Mouse (Mus musculus) NIH3T3 (cell line): ENCODE data around the gene Ttc5.
"Not testable (repeated sequence)": the region's sequence is repeated elsewhere in the genome, so short reads cannot be mapped to it uniquely, and the experiment has no call there.

Experiments
- DNase-seq: peaks from one replicate; pipeline ENCODE4 v3.0.0-alpha.2; 2012; ENCODE audit warnings: low read depth

The Ttc5 gene

DNA sequence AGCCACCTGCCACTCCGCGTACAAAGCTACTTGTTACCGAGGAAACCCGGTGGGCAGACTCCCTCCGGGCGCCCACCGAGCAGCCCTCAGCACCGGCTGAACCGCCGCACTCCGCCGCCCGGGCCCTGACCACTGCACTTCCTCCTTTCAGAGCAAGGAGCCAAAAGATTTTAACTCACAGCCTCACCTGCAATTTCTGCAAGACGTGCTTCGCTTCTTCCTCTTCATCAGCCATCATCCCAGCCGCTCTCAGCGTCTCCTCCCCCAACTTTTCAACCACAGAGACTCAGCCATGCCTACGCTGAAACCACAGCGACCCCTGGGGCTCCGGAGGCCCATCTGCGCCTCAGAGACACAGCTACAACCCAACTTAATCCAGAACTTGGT lies at the start of gene Ttc5:
TSS of gene Ttc5 (minus strand) at position 269 of the 387 bp plus-strand sequence.
- DNase-seq: peak; percentile 93

- DNase-seq: peak; percentile 63
Observed at GRCm38 (mm10) chr14:50834435-50834834, 49.1 kb upstream of the Ttc5 start.

DNA sequence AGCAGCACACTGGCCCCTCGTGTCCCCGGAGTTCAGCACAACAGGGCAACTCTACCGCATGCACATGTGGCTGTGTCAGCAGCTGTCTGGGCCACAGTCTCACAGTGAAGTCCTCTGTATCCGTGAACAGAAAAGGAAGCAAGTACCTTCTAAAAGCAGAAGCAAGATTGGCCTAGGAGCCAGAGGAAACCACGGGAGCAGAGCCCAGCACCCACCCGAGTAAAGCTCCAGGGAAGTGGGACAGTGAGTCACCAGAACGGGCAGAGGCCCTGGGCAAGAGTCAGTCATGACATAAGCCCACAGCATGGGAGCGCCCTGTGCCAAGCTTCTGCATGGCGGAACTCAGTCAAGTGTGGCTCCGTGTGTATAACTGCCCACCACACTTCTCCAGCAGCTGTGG lies 48.6 kb upstream of the Ttc5 start:
- no peak for DNase-seq

GRCm38 (mm10) chr14:50829878-50830277 lies 44.6 kb upstream of the Ttc5 start:
- no peak for DNase-seq

DNA sequence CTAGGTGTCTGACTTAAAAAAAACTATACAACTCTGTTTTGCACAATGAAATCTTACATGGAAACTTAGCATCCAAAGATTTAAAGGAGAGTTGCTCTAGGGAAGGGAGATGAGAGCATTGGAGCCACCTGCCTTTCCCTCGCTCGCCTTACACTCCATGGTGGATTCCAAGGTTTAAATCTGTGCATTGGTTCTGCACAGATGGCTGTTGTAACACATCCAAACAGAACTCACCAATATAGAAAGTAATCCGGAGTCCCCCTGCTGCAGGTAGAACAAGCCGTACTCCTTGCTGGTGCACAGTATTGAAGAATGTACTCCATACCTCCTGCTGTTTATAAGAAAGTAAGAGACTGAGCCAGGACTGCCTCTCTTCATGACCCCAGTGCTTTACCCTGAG lies 41.3 kb upstream of the Ttc5 start:
- no peak for DNase-seq

- no peak for DNase-seq
Observed at GRCm38 (mm10) chr14:50824219-50824618, 38.9 kb upstream of the Ttc5 start.

DNA sequence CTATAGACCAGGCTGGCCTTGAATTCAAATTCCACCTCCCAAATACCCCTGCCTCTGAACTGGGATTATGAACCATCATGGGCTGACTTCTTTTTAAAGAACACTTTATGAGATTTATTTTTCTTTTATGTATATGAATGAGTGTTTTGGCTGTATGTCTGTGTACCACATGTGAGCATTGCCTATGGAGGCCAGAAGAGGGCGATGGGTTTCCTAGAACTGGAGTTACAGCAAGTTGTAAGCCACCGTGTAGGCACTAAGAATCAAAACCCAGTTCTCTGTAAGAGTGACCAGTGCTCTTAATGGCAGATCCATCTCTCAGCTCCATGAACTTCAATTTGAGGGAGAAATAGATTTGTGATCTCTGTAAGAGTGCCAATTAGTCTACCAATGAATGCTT lies 37.9 kb upstream of the Ttc5 start:
- peak; percentile 9 for DNase-seq

DNA sequence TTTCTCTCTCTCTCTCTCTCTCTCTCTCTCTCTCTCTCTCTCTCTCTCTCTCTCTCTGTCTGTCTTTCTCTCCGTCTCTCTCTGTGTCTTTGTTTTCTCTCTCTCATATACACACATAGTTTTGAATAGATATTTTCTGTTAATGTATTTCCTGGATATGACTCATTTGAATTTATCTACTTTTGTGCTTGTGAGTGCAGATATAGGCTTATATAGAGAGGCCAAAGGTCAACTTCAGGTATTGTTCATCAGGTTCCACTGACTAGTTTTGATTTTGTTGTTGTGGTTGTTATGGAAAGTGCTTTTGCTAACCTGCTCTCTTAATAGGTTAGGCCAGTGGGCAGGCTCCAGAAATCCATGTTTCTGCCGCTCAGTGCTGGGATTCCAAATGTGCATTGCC lies 27.7 kb upstream of the Ttc5 start:
- no peak for DNase-seq

DNA sequence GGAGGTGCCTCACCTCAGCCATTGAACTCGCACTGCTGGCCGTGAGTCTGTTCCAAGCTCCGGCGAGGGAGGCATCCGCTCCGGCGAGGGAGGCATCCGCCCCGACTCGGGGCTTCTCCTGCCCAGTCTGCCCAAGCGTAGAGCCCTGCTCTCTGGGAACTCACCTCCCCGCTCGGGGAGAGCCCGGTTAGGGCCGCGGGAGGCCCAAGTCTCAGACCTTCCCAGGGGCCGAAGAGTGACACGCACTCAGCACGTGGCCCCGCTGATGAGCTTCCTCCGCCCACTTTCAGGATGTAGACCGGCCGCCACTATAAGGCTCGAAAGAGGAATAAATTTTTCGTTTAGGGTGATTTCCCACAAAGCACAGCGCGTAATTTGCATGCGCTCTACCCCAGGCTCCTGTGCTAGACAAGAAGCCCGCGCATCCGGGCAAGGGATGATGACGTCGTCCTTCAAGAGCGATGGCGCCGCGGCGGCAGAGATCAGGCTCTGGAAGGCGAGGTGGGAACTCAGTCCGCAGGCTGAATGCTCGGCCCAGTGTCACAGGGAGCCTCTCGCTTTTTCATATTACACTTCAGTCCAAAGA lies 22.3 kb upstream of the Ttc5 start, which contains the start of the genes Ccnb1ip1 and Parp2:
TSS of gene Ccnb1ip1 (minus strand) at position 246 of the 586 bp plus-strand sequence.
TSS of gene Parp2 (plus strand) at position 355 of the 586 bp plus-strand sequence.
- peak; percentile 96 for DNase-seq

GRCm38 (mm10) chr14:50806469-50806868 lies 21.1 kb upstream of the Ttc5 start:
- DNase-seq: not testable (repeated sequence)

GRCm38 (mm10) chr14:50804683-50805082 lies 19.4 kb upstream of the Ttc5 start:
- DNase-seq: no peak

- peak; percentile 71 for DNase-seq
Observed at GRCm38 (mm10) chr14:50802843-50803562, 17.7 kb upstream of the Ttc5 start.

GRCm38 (mm10) chr14:50802441-50802840 lies 17.1 kb upstream of the Ttc5 start:
- no peak for DNase-seq

- DNase-seq: peak; percentile 75
Observed at GRCm38 (mm10) chr14:50799502-50800259, 14.4 kb upstream of the Ttc5 start.

- no peak for DNase-seq
Observed at GRCm38 (mm10) chr14:50798512-50798911, 13.2 kb upstream of the Ttc5 start.

GRCm38 (mm10) chr14:50796464-50796863 lies 11.1 kb upstream of the Ttc5 start:
- no peak for DNase-seq

DNA sequence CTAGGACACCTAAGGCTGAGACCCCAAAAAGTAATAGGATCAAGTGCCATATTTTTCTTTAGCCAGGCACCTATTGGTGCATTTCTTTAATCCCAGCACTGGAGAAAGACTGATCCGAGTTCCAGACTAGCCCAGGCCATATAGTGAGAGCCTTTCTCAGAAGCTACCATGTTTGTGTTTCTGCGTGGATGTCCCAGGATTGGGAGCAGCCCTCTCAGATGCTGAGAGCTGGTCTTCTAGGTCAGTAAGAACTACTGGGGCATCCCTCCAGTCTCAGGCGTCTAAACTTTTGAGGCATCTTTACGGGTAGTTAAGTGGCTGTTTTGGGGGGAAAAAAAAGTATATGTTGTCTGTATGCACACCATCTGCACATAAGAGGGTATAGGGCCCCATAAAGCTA lies 10.6 kb upstream of the Ttc5 start:
- no peak for DNase-seq

DNA sequence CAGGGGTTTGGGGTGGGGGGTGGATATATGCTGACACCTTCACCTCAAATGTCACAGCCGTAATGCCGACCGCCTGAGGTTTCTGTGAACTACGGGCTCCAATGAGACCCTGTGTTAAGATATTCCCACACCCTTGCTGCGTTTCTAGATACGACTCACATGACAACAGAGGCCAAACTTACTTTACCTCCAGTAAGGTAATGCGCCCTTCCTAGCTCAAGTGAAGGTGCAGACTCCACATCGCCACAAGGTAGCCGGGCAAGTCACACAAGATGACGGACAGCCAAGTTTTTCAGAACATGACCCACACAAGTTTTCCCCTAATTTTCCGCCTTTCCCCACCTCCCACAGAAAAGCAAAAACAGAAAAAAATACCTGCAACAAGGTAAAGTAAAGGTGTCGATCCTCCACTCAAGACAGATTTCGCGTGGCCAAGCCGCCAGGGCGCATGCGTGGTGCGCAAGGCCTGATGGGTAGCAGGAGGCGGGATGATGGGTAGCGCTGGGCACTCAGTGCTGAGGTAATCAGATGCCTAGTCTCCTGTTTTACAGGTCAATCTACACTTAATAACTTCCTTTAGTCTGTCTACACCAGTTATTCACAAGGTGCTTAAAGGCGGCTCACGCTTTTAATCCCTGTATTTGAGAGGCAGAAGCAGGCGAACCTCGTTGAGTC lies 10.1 kb upstream of the Ttc5 start:
- no peak for DNase-seq

DNA sequence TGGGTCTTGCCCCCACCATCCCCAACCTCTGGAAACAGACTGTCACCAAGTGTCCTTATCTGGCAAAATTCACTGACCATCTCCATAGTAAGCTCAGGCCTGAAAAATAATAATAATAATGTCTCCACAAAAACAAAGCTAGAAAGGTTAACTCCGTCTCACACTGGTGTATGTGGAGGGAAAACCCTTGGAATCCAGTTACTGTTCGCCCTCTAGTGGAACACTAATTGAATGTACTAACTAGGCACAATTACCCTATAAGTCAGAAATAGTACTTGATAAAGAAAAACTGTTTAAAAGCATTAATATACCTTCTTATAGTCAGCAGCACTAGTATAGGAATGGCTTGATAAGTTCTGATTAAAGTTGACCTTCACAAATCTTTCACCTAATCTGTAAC lies 2.8 kb upstream of the Ttc5 start:
- DNase-seq: peak; percentile 44

- peak; percentile 14 for DNase-seq
Observed at GRCm38 (mm10) chr14:50784391-50785250, 698 bp downstream of the Ttc5 start.

GRCm38 (mm10) chr14:50782166-50782565 lies 3.2 kb downstream of the Ttc5 start:
- no peak for DNase-seq
